Mouse (Mus musculus): Measurements from ENCODE around the gene Prkcb. TPM values are rescaled to one million over a fixed set of nuclear protein-coding genes. Genes with fewer than 3 reads are reported as not detected.

The Prkcb gene
- polyA plus RNA-seq, 1 experiment from 2014 or later: 8.7 TPM

GRCm38 (mm10) chr7:122622125-122622774, 333.7 kb downstream of the Prkcb start:
- Histone ChIP-seq H3K9me3 (replicated peaks) (no peaks in the 10 kb centered on the region), H3K4me3 (replicated peaks) (no peak overlapping the region), H3K4me2 (replicated peaks) (no peak overlapping the region), H3K27ac (replicated peaks) (no peak overlapping the region), H3K9ac (no peak overlapping the region), H3K36me3 (no peaks in the 10 kb centered on the region), H3K27me3 (no peaks in the 10 kb centered on the region), H3K4me1 (0 out of 2 replicates have a peak, but pooled peaks cover 3% of the 10 kb centered on the region)
- 18% methylated on average over 9 of the region's 9 CpGs for WGBS
- ATAC-seq (ENCODE audit: insufficient number of reproducible peaks, low FRiP score, low TSS enrichment, low read depth): no peak

- Histone ChIP-seq H3K36me3 (no peaks in the 10 kb centered on the region), H3K27me3 (no peaks in the 10 kb centered on the region), H3K9ac (no peak overlapping the region), H3K4me3 (replicated peaks) (no peak overlapping the region), H3K4me1 (0 out of 2 replicates have a peak, but pooled peaks cover 3% of the 10 kb centered on the region), H3K27ac (replicated peaks) (no peak overlapping the region), H3K9me3 (replicated peaks) (no peaks in the 10 kb centered on the region), H3K4me2 (replicated peaks) (no peak overlapping the region)
- WGBS: 37% methylated on average over 1 of the region's 1 CpGs
- no peak for ATAC-seq (ENCODE audit: insufficient number of reproducible peaks, low FRiP score, low TSS enrichment, low read depth)
Measured at GRCm38 (mm10) chr7:122623753-122624152, 335.2 kb downstream of the Prkcb start.

- Histone ChIP-seq H3K36me3 (no peaks in the 10 kb centered on the region), H3K4me3 (replicated peaks) (no peak overlapping the region), H3K27me3 (no peaks in the 10 kb centered on the region), H3K9ac (no peak overlapping the region), H3K9me3 (replicated peaks) (no peaks in the 10 kb centered on the region), H3K4me2 (replicated peaks) (no peak overlapping the region), H3K27ac (replicated peaks) (no peak overlapping the region), H3K4me1 (no peaks in the 10 kb centered on the region)
- no peak for ATAC-seq (ENCODE audit: insufficient number of reproducible peaks, low FRiP score, low TSS enrichment, low read depth)
- 60% methylated on average over 5 of the region's 5 CpGs for WGBS
Measured at GRCm38 (mm10) chr7:122628050-122628449, 339.5 kb downstream of the Prkcb start.

GRCm38 (mm10) chr7:122630386-122630785, 341.8 kb downstream of the Prkcb start:
- no peaks in the 10 kb centered on the region for H3K36me3 ChIP-seq
- WGBS: 88% methylated on average over 2 of the region's 2 CpGs
- no peak for ATAC-seq (ENCODE audit: insufficient number of reproducible peaks, low FRiP score, low TSS enrichment, low read depth)

GRCm38 (mm10) chr7:122631151-122631550, 342.6 kb downstream of the Prkcb start:
- Histone ChIP-seq H3K9ac (no peak overlapping the region), H3K9me3 (replicated peaks) (no peaks in the 10 kb centered on the region), H3K4me3 (replicated peaks) (no peak overlapping the region), H3K4me2 (replicated peaks) (no peak overlapping the region), H3K36me3 (no peaks in the 10 kb centered on the region), H3K27me3 (no peaks in the 10 kb centered on the region), H3K4me1 (no peaks in the 10 kb centered on the region), H3K27ac (replicated peaks) (no peak overlapping the region)
- 48% methylated on average over 3 of the region's 3 CpGs for WGBS
- no peak for ATAC-seq (ENCODE audit: insufficient number of reproducible peaks, low FRiP score, low TSS enrichment, low read depth)

More at GRCm38 (mm10) chr7:122630386-122630785, 341.8 kb downstream of the Prkcb start:
- H3K27ac ChIP-seq (replicated peaks): no peak overlapping the region
- H3K4me1 ChIP-seq: no peaks in the 10 kb centered on the region
- no peak overlapping the region for H3K4me2 ChIP-seq (replicated peaks)
- H3K9me3 ChIP-seq (replicated peaks): no peaks in the 10 kb centered on the region
- no peaks in the 10 kb centered on the region for H3K27me3 ChIP-seq
- no peak overlapping the region for H3K4me3 ChIP-seq (replicated peaks)
- H3K9ac ChIP-seq: no peak overlapping the region

- no peak for ATAC-seq (ENCODE audit: insufficient number of reproducible peaks, low FRiP score, low TSS enrichment, low read depth)
- Histone ChIP-seq H3K9me3 (replicated peaks) (no peaks in the 10 kb centered on the region), H3K27me3 (no peaks in the 10 kb centered on the region), H3K27ac (replicated peaks) (no peak overlapping the region), H3K36me3 (no peaks in the 10 kb centered on the region), H3K4me1 (no peaks in the 10 kb centered on the region), H3K4me2 (replicated peaks) (no peak overlapping the region), H3K9ac (no peak overlapping the region), H3K4me3 (replicated peaks) (no peak overlapping the region)
- 73% methylated on average over 5 of the region's 5 CpGs for WGBS
Measured at GRCm38 (mm10) chr7:122632946-122633345, 344.4 kb downstream of the Prkcb start.

GRCm38 (mm10) chr7:122633463-122633862, 344.9 kb downstream of the Prkcb start:
- no peak overlapping the region for H3K4me3 ChIP-seq (replicated peaks)
- no peak overlapping the region for H3K4me2 ChIP-seq (replicated peaks)
- no peaks in the 10 kb centered on the region for H3K9me3 ChIP-seq (replicated peaks)
- no peak overlapping the region for H3K27ac ChIP-seq (replicated peaks)
- no peak for ATAC-seq (ENCODE audit: insufficient number of reproducible peaks, low FRiP score, low TSS enrichment, low read depth)
- no peaks in the 10 kb centered on the region for H3K27me3 ChIP-seq
- 85% methylated on average over 5 of the region's 5 CpGs for WGBS
- no peak overlapping the region for H3K9ac ChIP-seq
- H3K4me1 ChIP-seq: no peaks in the 10 kb centered on the region
- no peaks in the 10 kb centered on the region for H3K36me3 ChIP-seq

- no peak overlapping the region for H3K4me2 ChIP-seq (replicated peaks)
Measured at GRCm38 (mm10) chr7:122643676-122644075, 355.1 kb downstream of the Prkcb start.

GRCm38 (mm10) chr7:122649306-122649705, 360.8 kb downstream of the Prkcb start:
- WGBS: 82% methylated on average over 10 of the region's 10 CpGs
- ATAC-seq (ENCODE audit: insufficient number of reproducible peaks, low FRiP score, low TSS enrichment, low read depth): no peak
- Histone ChIP-seq H3K27ac (replicated peaks) (no peak overlapping the region), H3K4me1 (no peaks in the 10 kb centered on the region), H3K4me2 (replicated peaks) (no peak overlapping the region), H3K9me3 (replicated peaks) (no peaks in the 10 kb centered on the region), H3K27me3 (no peaks in the 10 kb centered on the region), H3K9ac (no peak overlapping the region), H3K4me3 (replicated peaks) (no peak overlapping the region), H3K36me3 (no peaks in the 10 kb centered on the region)

More at GRCm38 (mm10) chr7:122643676-122644075, 355.1 kb downstream of the Prkcb start:
- H3K4me1 ChIP-seq: no peaks in the 10 kb centered on the region
- no peaks in the 10 kb centered on the region for H3K9me3 ChIP-seq (replicated peaks)
- H3K36me3 ChIP-seq: no peaks in the 10 kb centered on the region
- no peak overlapping the region for H3K9ac ChIP-seq
- H3K4me3 ChIP-seq (replicated peaks): no peak overlapping the region
- no peak for ATAC-seq (ENCODE audit: insufficient number of reproducible peaks, low FRiP score, low TSS enrichment, low read depth)
- H3K27me3 ChIP-seq: no peaks in the 10 kb centered on the region
- WGBS: 83% methylated on average over 8 of the region's 8 CpGs
- no peak overlapping the region for H3K27ac ChIP-seq (replicated peaks)

- Histone ChIP-seq H3K27me3 (no peaks in the 10 kb centered on the region), H3K9ac (no peak overlapping the region), H3K36me3 (no peaks in the 10 kb centered on the region), H3K27ac (replicated peaks) (no peak overlapping the region), H3K4me1 (no peaks in the 10 kb centered on the region), H3K9me3 (replicated peaks) (no peaks in the 10 kb centered on the region), H3K4me2 (replicated peaks) (no peak overlapping the region), H3K4me3 (replicated peaks) (no peak overlapping the region)
- no peak for ATAC-seq (ENCODE audit: insufficient number of reproducible peaks, low FRiP score, low TSS enrichment, low read depth)
- WGBS: 75% methylated on average over 3 of the region's 3 CpGs
Measured at GRCm38 (mm10) chr7:122652523-122652922, 364.0 kb downstream of the Prkcb start.

- H3K4me3 ChIP-seq (replicated peaks): no peak overlapping the region
- no peak overlapping the region for H3K9ac ChIP-seq
- WGBS: 85% methylated on average over 3 of the region's 3 CpGs
- no peak overlapping the region for H3K4me2 ChIP-seq (replicated peaks)
- no peaks in the 10 kb centered on the region for H3K27me3 ChIP-seq
- H3K36me3 ChIP-seq: no peaks in the 10 kb centered on the region
- H3K9me3 ChIP-seq (replicated peaks): no peaks in the 10 kb centered on the region
- no peaks in the 10 kb centered on the region for H3K4me1 ChIP-seq
- H3K27ac ChIP-seq (replicated peaks): no peak overlapping the region
- ATAC-seq (ENCODE audit: insufficient number of reproducible peaks, low FRiP score, low TSS enrichment, low read depth): no peak
Measured at GRCm38 (mm10) chr7:122656671-122657070, 368.1 kb downstream of the Prkcb start.

Measured in embryonic facial prominence, embryonic 15.5 days (tissue).